Mouse (Mus musculus) layer of hippocampus, postnatal 10 days (tissue): ENCODE measurements at regions not wholly inside any gene's neighbourhood (a gene's known extent, or its start where the extent isn't known, plus 50 kb on each side); places are given as distances from the start of the nearest gene placed in this dataset.

Experiments used
- DNase-seq, 2 experiments: peaks; one replicate each; pipeline ENCODE4 v3.0.0; 2021; ENCODE audit warnings: low spot score in 2 of 2

- DNase-seq = no peak
These were observed 209.9 kb upstream of the Trib2 start for GRCm38 (mm10) chr12:16026654-16027053.

- no peak for DNase-seq
These were observed 206.6 kb upstream of the Trib2 start for GRCm38 (mm10) chr12:16023273-16023672.

- DNase-seq = no peak
These were observed 204.6 kb upstream of the Trib2 start for GRCm38 (mm10) chr12:16021202-16021821.

- DNase-seq = no peak
These were observed 201.5 kb upstream of the Trib2 start for GRCm38 (mm10) chr12:16018237-16018636.

GRCm38 (mm10) chr12:16016621-16017020 is 199.9 kb upstream of the Trib2 start:
- no peak for DNase-seq

GRCm38 (mm10) chr12:16015596-16015995 is 198.9 kb upstream of the Trib2 start:
- no peak for DNase-seq

- no peak for DNase-seq
These were observed 198.0 kb upstream of the Trib2 start for GRCm38 (mm10) chr12:16014679-16015078.

- DNase-seq = no peak
These were observed 197.3 kb upstream of the Trib2 start for GRCm38 (mm10) chr12:16013861-16014630.

GRCm38 (mm10) chr12:16013354-16013753 is 196.6 kb upstream of the Trib2 start:
- no peak for DNase-seq

GRCm38 (mm10) chr12:16012081-16012480 is 195.4 kb upstream of the Trib2 start:
- no peak for DNase-seq

GRCm38 (mm10) chr12:16009822-16010620 is 193.3 kb upstream of the Trib2 start:
- DNase-seq = peak; percentile 13 to 37

- peak in 1 of 2 experiments; percentile 27 for DNase-seq
These were observed 192.2 kb upstream of the Trib2 start for GRCm38 (mm10) chr12:16008763-16009515.

GRCm38 (mm10) chr12:16008261-16008660 is 191.5 kb upstream of the Trib2 start:
- DNase-seq = no peak

- no peak for DNase-seq
These were observed 190.0 kb upstream of the Trib2 start for GRCm38 (mm10) chr12:16006688-16007087.

GRCm38 (mm10) chr12:16006286-16006685 is 189.6 kb upstream of the Trib2 start:
- DNase-seq = no peak

- no peak for DNase-seq
These were observed 185.1 kb upstream of the Trib2 start for GRCm38 (mm10) chr12:16001811-16002210.

GRCm38 (mm10) chr12:16001225-16001624 is 184.5 kb upstream of the Trib2 start:
- DNase-seq = no peak

- DNase-seq = no peak
These were observed 181.6 kb upstream of the Trib2 start for GRCm38 (mm10) chr12:15998331-15998730.

GRCm38 (mm10) chr12:15993866-15994265 is 177.1 kb upstream of the Trib2 start:
- DNase-seq = no peak

GRCm38 (mm10) chr12:15986351-15986750 is 169.6 kb upstream of the Trib2 start:
- DNase-seq = no peak

- no peak for DNase-seq
These were observed 168.9 kb upstream of the Trib2 start for GRCm38 (mm10) chr12:15985649-15986048.
